Mouse (Mus musculus) cerebellum, adult 2 months (tissue): ENCODE measurements around the gene Myof.

Experiments used
- CTCF ChIP-seq: fragments of 200-500 bp; IDR thresholded peaks from 2 replicates; pipeline ENCODE4 v1.5.1; 2011; ENCODE audit warnings: low read depth, mild to moderate bottlenecking, control low read depth, low read length, moderate library complexity, borderline replicate concordance; ENCODE audit not compliant: insufficient read depth
- POLR2A ChIP-seq: fragments of 200-500 bp; IDR thresholded peaks from 2 replicates; pipeline ENCODE4 v1.6.1; 2011; ENCODE audit warnings: low read length, control low read depth, borderline replicate concordance; ENCODE audit not compliant: insufficient read depth

- TF ChIP-seq POLR2A (no peak), CTCF (no peak)
These were observed 12.7 kb downstream of the Myof start for GRCm38 (mm10) chr19:38030673-38031137.
